Mouse (Mus musculus) liver, postnatal 0 days (tissue): ENCODE measurements around the gene Gm20820. TPM values are rescaled to one million over a fixed set of nuclear protein-coding genes. Genes with fewer than 3 reads are reported as not detected.
"Not testable (repeated sequence)": the region's sequence is repeated elsewhere in the genome, so short reads cannot be mapped to it uniquely, and the experiment has no call there.

Source experiments
- ATAC-seq: fragments of 200-750 bp; cut with Nextera tagmentation; 2 replicates; pipeline ENCODE4 v1.8.0; 2017; ENCODE audit warnings: mild to moderate bottlenecking, moderate library complexity
- DNase-seq: peaks from one replicate; pipeline ENCODE4 v3.0.0-alpha.2; 2016
- H3K27ac ChIP-seq: fragments of 300-500 bp; sonication (generic); 2 replicates; pipeline ENCODE4 v1.5.1; 2014; ENCODE audit warnings: antibody characterized with exemption, moderate library complexity, mild to moderate bottlenecking, low read depth
- H3K27me3 ChIP-seq: fragments of 300-500 bp; sonication (generic); 2 replicates; pipeline ENCODE4 v1.6.1; 2014; ENCODE audit warnings: low read length, control low read depth, mixed read lengths; ENCODE audit not compliant: insufficient read depth
- H3K36me3 ChIP-seq: fragments of 300-500 bp; sonication (generic); replicated peaks from 2 replicates; pipeline ENCODE4 v1.6.1; 2014; ENCODE audit warnings: mild to moderate bottlenecking, control low read depth, low read length, moderate library complexity, mixed read lengths; ENCODE audit not compliant: insufficient read depth
- H3K4me1 ChIP-seq: fragments of 300-500 bp; sonication (generic); 2 replicates; pipeline ENCODE4 v1.6.1; 2014; ENCODE audit warnings: antibody characterized with exemption, mild to moderate bottlenecking, control low read depth; ENCODE audit not compliant: insufficient read depth
- H3K4me2 ChIP-seq: fragments of 300-500 bp; sonication (generic); 2 replicates; pipeline ENCODE4 v1.6.1; 2014; ENCODE audit warnings: low read depth, mild to moderate bottlenecking, low read length, moderate library complexity, mixed read lengths
- H3K4me3 ChIP-seq: fragments of 300-500 bp; sonication (generic); 2 replicates; pipeline ENCODE4 v1.5.1; 2014; ENCODE audit warnings: low read depth, low read length
- H3K9ac ChIP-seq: fragments of 300-500 bp; sonication (generic); replicated peaks from 2 replicates; pipeline ENCODE4 v1.6.1; 2014; ENCODE audit warnings: mild to moderate bottlenecking, moderate library complexity
- H3K9me3 ChIP-seq: fragments of 300-500 bp; sonication (generic); 2 replicates; pipeline ENCODE4 v1.6.1; 2016; ENCODE audit warnings: mild to moderate bottlenecking, control low read depth, low read length, mixed read lengths
- WGBS: fragments of 180-500 bp; shearing (Covaris S2); extraction: QIAGEN DNeasy Blood & Tissue Kit; methylation state at CpG from one replicate; pipeline ENCODE4 v1.1.7; 2014; ENCODE audit not compliant: insufficient replicate concordance; 5-methylcytosine and 5-hydroxymethylcytosine counted together
- polyA plus RNA-seq: library from polyadenylated mRNA; unstranded; fragments of >200 nt; fragmentation: Nextera tagmentation; extraction: Ambion mirVana; gene quantifications from 2 replicates; pipeline ENCODE4 v1.2.1, GENCODE M21; 2015

Gm20820 gene
- polyA plus RNA-seq = not detected in 2 replicates

GRCm38 (mm10) chrY:86061472-86061871 lies at the start of gene Gm20820:
Gene Gm20820, plus strand, starts transcription at chrY:86061772.
- H3K27me3 ChIP-seq, ATAC-seq, H3K4me2 ChIP-seq, DNase-seq, H3K36me3 ChIP-seq, H3K9ac ChIP-seq, H3K27ac ChIP-seq, H3K4me1 ChIP-seq, H3K4me3 ChIP-seq, H3K9me3 ChIP-seq: not testable (repeated sequence)
- no CpG with 5 or more reads among the region's 6 CpGs for WGBS
